Mouse (Mus musculus) embryonic facial prominence, embryonic 12.5 days (tissue): ENCODE data around the gene Eipr1. TPM values are rescaled to one million over a fixed set of nuclear protein-coding genes. Genes with fewer than 3 reads are reported as not detected.
A peak's percentile ranks its signal among the peaks of the same experiment; 100 is the strongest.

Source experiments
- ATAC-seq: fragments of 200-750 bp; cut with Nextera tagmentation; 2 replicates; pipeline ENCODE4 v1.8.0; 2017; ENCODE audit not compliant: insufficient number of reproducible peaks, insufficient read depth, low FRiP score, low TSS enrichment
- H3K27ac ChIP-seq: fragments of 300-500 bp; sonication (generic); 2 replicates; pipeline ENCODE4 v1.5.1; 2016; ENCODE audit warnings: mild to moderate bottlenecking
- H3K27me3 ChIP-seq: fragments of 300-500 bp; sonication (generic); 2 replicates; pipeline ENCODE4 v1.6.1; 2016; ENCODE audit warnings: mild to moderate bottlenecking, moderate library complexity
- H3K36me3 ChIP-seq: fragments of 300-500 bp; sonication (generic); 2 replicates; pipeline ENCODE4 v1.6.1; 2016; ENCODE audit warnings: mild to moderate bottlenecking
- H3K4me1 ChIP-seq: fragments of 300-500 bp; sonication (generic); 2 replicates; pipeline ENCODE4 v1.6.1; 2016
- H3K4me2 ChIP-seq: fragments of 300-500 bp; sonication (generic); replicated peaks from 2 replicates; pipeline ENCODE4 v1.6.1; 2016; ENCODE audit warnings: mild to moderate bottlenecking, moderate library complexity
- H3K4me3 ChIP-seq: fragments of 300-500 bp; sonication (generic); 2 replicates; pipeline ENCODE4 v1.5.1; 2016; ENCODE audit warnings: mild to moderate bottlenecking
- H3K9ac ChIP-seq: fragments of 300-500 bp; sonication (generic); 2 replicates; pipeline ENCODE4 v1.6.1; 2016; ENCODE audit warnings: mild to moderate bottlenecking, moderate library complexity
- H3K9me3 ChIP-seq: fragments of 300-500 bp; sonication (generic); 2 replicates; pipeline ENCODE4 v1.6.1; 2016; ENCODE audit warnings: mild to moderate bottlenecking, moderate library complexity
- WGBS: fragments of 180-500 bp; shearing (Covaris S2); methylation state at CpG from one replicate; pipeline ENCODE4 v1.1.7; 2016; 5-methylcytosine and 5-hydroxymethylcytosine counted together
- polyA plus RNA-seq: library from polyadenylated mRNA; unstranded; fragments of >200 nt; fragmentation: Nextera tagmentation; extraction: Ambion mirVana; gene quantifications from 2 replicates; pipeline ENCODE4 v1.2.1, GENCODE M21; 2016

The Eipr1 gene
- polyA plus RNA-seq, 1 experiment from 2014 or later, result 31.1 TPM

DNA sequence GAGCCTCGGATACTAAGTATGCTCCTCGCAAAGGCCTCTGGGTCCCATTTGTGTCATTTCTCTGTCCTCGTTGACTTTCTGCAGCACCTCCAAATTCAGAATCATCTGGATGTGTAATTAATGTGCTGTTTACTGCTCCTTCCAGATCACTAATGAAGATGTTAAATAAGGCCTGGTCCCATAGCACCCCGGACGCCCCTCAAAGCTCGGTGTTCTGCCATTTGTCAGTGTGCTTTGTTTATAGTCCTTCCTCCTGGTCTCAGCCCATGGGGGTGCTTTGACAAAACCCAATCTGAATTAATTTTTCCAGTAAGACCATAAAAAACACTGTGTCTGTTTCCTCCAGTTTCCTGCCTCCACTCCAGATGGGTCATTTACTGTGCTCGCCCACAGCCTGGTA is 28.6 kb downstream of the Eipr1 start:
- H3K9me3 ChIP-seq, result no peaks in the 10 kb centered on the region
- 84% methylated on average over 7 of the region's 7 CpGs for WGBS
- H3K4me3 ChIP-seq, result no peak overlapping the region
- no peak overlapping the region for H3K27ac ChIP-seq
- peaks cover 8% of the 10 kb centered on the region for H3K4me1 ChIP-seq
- no peak for ATAC-seq
- no peak overlapping the region for H3K4me2 ChIP-seq
- no peaks in the 10 kb centered on the region for H3K27me3 ChIP-seq
- H3K9ac ChIP-seq, result no peak overlapping the region
- H3K36me3 ChIP-seq, result no peaks in the 10 kb centered on the region

GRCm38 (mm10) chr12:28782637-28783036 is 31.0 kb downstream of the Eipr1 start:
- no peaks in the 10 kb centered on the region for H3K27me3 ChIP-seq
- H3K36me3 ChIP-seq, result no peaks in the 10 kb centered on the region
- H3K9ac ChIP-seq, result no peak overlapping the region
- no peak overlapping the region for H3K4me2 ChIP-seq
- H3K4me3 ChIP-seq, result no peak overlapping the region
- no peak overlapping the region for H3K27ac ChIP-seq
- peaks cover 13% of the 10 kb centered on the region for H3K4me1 ChIP-seq
- 91% methylated on average over 3 of the region's 3 CpGs for WGBS
- no peak for ATAC-seq
- H3K9me3 ChIP-seq, result no peaks in the 10 kb centered on the region

DNA sequence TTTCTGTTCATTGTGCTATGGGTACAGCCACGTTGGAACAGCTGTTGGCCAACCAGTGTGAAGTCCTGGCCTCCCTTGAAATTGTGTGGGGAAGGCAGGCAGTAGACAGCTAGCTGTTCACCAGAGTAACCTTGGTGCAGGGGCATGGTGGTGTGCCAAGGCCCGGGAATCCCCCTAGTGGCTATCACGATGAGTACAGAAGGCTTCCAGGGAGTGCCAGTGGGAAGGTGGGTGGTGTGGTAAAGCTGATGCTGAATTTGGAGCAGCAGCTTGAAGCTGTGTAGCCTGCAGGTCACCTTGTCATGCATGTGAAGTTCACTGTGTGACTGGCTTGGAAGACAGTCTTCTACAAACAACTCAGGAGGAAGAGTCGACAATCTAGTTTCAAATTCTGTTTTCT is 32.8 kb downstream of the Eipr1 start:
- no peak overlapping the region for H3K4me3 ChIP-seq
- H3K9me3 ChIP-seq, result no peaks in the 10 kb centered on the region
- H3K4me2 ChIP-seq, result no peak overlapping the region
- peaks cover 13% of the 10 kb centered on the region for H3K4me1 ChIP-seq
- H3K27ac ChIP-seq, result no peak overlapping the region
- no peaks in the 10 kb centered on the region for H3K27me3 ChIP-seq
- no peak for ATAC-seq
- WGBS, result 31% methylated on average over 4 of the region's 4 CpGs
- H3K9ac ChIP-seq, result no peak overlapping the region
- no peaks in the 10 kb centered on the region for H3K36me3 ChIP-seq

- no peak overlapping the region for H3K9ac ChIP-seq
- no peaks in the 10 kb centered on the region for H3K27me3 ChIP-seq
- no peak overlapping the region for H3K4me3 ChIP-seq
- no peaks in the 10 kb centered on the region for H3K36me3 ChIP-seq
- H3K4me1 ChIP-seq, result peaks cover 13% of the 10 kb centered on the region
- H3K27ac ChIP-seq, result no peak overlapping the region; the same call in 1 of the 2 replicates
- no peaks in the 10 kb centered on the region for H3K9me3 ChIP-seq
- H3K4me2 ChIP-seq, result no peak overlapping the region
- peak; percentile 75 for ATAC-seq
- WGBS, result 38% methylated on average over 8 of the region's 8 CpGs
Observed at GRCm38 (mm10) chr12:28784864-28785263, 33.3 kb downstream of the Eipr1 start.

GRCm38 (mm10) chr12:28785299-28785698 is 33.7 kb downstream of the Eipr1 start:
- no peak overlapping the region for H3K27ac ChIP-seq
- H3K4me3 ChIP-seq, result no peak overlapping the region
- H3K4me2 ChIP-seq, result no peak overlapping the region
- H3K9ac ChIP-seq, result no peak overlapping the region
- H3K4me1 ChIP-seq, result peaks cover 16% of the 10 kb centered on the region
- ATAC-seq, result peak; percentile 50; the same call in 1 of the 2 replicates
- no peaks in the 10 kb centered on the region for H3K9me3 ChIP-seq
- WGBS, result 0% methylated on average over 1 of the region's 1 CpGs
- no peaks in the 10 kb centered on the region for H3K27me3 ChIP-seq
- no peaks in the 10 kb centered on the region for H3K36me3 ChIP-seq

- 93% methylated on average over 6 of the region's 6 CpGs for WGBS
- H3K4me1 ChIP-seq, result peaks cover 20% of the 10 kb centered on the region
- H3K9me3 ChIP-seq, result no peaks in the 10 kb centered on the region
- no peaks in the 10 kb centered on the region for H3K36me3 ChIP-seq
- no peak overlapping the region for H3K4me3 ChIP-seq
- H3K27ac ChIP-seq, result no peak overlapping the region
- no peak overlapping the region for H3K9ac ChIP-seq
- no peaks in the 10 kb centered on the region for H3K27me3 ChIP-seq
- H3K4me2 ChIP-seq, result no peak overlapping the region
- ATAC-seq, result no peak
Observed at GRCm38 (mm10) chr12:28786310-28786709, 34.7 kb downstream of the Eipr1 start.

DNA sequence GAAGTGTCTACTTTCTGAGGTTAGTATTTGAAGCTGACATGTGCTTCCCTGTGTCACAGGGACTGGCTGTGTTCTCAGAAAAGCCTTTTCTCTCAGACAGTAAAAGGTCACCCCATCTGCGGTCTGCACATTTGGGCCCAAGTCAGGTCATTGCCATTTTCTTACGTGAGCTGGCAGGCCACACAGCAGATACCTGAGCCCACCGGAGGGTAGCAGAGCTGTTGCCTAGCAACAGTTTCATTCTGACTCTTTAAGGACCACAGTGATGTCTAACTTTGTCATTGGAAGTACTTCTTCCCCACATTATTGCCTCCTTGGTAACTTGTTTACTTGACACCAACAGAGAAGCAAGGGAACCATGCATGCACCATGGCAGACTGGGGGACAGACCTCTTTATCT is 41.0 kb downstream of the Eipr1 start:
- H3K9me3 ChIP-seq, result no peaks in the 10 kb centered on the region
- no peak overlapping the region for H3K27ac ChIP-seq
- H3K4me3 ChIP-seq, result no peak overlapping the region
- no peak overlapping the region for H3K9ac ChIP-seq
- no peaks in the 10 kb centered on the region for H3K27me3 ChIP-seq
- no peak for ATAC-seq
- H3K36me3 ChIP-seq, result no peaks in the 10 kb centered on the region
- WGBS, result 74% methylated on average over 3 of the region's 3 CpGs
- H3K4me2 ChIP-seq, result no peak overlapping the region
- H3K4me1 ChIP-seq, result peaks cover 8% of the 10 kb centered on the region; the same call in 1 of the 2 replicates

DNA sequence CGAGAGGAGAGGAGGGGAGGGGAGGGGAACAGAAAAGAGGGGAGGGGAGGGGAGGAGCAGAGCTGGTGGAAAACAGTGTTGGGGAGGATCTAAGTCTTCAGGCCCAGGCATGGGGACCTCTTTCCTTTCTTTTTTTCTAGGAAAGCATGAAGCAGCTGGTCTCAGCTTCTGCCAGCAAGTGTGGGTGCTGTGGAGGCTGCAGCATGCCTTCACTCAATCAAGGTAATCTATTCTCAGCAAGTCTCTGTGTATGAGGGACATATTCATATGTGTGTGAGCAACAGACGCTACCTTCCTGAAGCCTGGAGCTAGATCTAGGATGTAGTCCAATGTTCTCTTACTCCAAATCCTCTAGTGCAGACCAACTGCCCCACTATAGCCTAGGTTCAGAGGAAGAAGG is 42.1 kb downstream of the Eipr1 start:
- no peak overlapping the region for H3K27ac ChIP-seq
- ATAC-seq, result no peak
- H3K4me1 ChIP-seq, result peaks cover 8% of the 10 kb centered on the region; the same call in 1 of the 2 replicates
- no peak overlapping the region for H3K4me2 ChIP-seq
- no peaks in the 10 kb centered on the region for H3K9me3 ChIP-seq
- no peak overlapping the region for H3K4me3 ChIP-seq
- H3K27me3 ChIP-seq, result no peaks in the 10 kb centered on the region
- no peaks in the 10 kb centered on the region for H3K36me3 ChIP-seq
- WGBS, result 66% methylated on average over 2 of the region's 2 CpGs
- H3K9ac ChIP-seq, result no peak overlapping the region

DNA sequence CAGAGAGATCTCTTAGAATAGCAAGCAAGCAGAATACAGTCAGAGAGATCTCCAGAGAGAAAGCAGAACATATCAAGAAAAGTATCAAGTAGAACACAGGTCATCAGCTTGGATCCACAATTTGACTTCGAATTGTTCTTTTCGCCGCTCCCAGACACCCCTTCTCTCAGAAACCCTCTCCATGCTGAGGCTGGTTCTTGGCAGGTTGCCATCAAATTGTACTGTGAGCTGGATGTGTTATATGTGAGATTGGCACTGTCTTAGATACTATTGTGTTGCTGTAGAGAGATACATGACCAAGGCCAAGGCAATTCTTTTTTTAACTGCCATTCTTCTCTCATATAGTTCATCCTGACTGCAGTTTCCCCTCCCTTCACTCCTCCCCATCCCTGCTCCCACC is 43.4 kb downstream of the Eipr1 start:
- Histone ChIP-seq H3K9me3 (no peaks in the 10 kb centered on the region), H3K9ac (no peak overlapping the region), H3K4me3 (no peak overlapping the region), H3K27ac (no peak overlapping the region), H3K36me3 (no peaks in the 10 kb centered on the region), H3K4me1 (peaks cover 12% of the 10 kb centered on the region), H3K27me3 (no peaks in the 10 kb centered on the region), H3K4me2 (no peak overlapping the region)
- ATAC-seq, result no peak
- WGBS, result 84% methylated on average over 3 of the region's 3 CpGs

- Histone ChIP-seq H3K27me3 (no peaks in the 10 kb centered on the region), H3K9ac (no peak overlapping the region), H3K4me1 (peaks cover 13% of the 10 kb centered on the region), H3K9me3 (no peaks in the 10 kb centered on the region), H3K4me3 (no peak overlapping the region), H3K4me2 (no peak overlapping the region), H3K36me3 (no peaks in the 10 kb centered on the region), H3K27ac (no peak overlapping the region)
- no peak for ATAC-seq
Observed at GRCm38 (mm10) chr12:28796881-28797420, 45.3 kb downstream of the Eipr1 start.

- H3K27ac ChIP-seq, result peak overlapping the region; percentile 0; the same call in 1 of the 2 replicates
Observed at GRCm38 (mm10) chr12:28799798-28800411, 48.3 kb downstream of the Eipr1 start.

GRCm38 (mm10) chr12:28800423-28800822 is 48.8 kb downstream of the Eipr1 start:
- Histone ChIP-seq H3K9me3 (no peaks in the 10 kb centered on the region), H3K27ac (no peak overlapping the region; the same call in 1 of the 2 replicates), H3K4me2 (no peak overlapping the region), H3K4me1 (peaks cover 17% of the 10 kb centered on the region), H3K27me3 (no peaks in the 10 kb centered on the region), H3K36me3 (no peaks in the 10 kb centered on the region), H3K4me3 (no peak overlapping the region), H3K9ac (no peak overlapping the region)
- 28% methylated on average over 4 of the region's 4 CpGs for WGBS
- ATAC-seq, result no peak

More at GRCm38 (mm10) chr12:28799798-28800411, 48.3 kb downstream of the Eipr1 start:
- ATAC-seq, result no peak
- 33% methylated on average over 11 of the region's 11 CpGs for WGBS
- Histone ChIP-seq H3K4me3 (no peak overlapping the region), H3K9me3 (no peaks in the 10 kb centered on the region), H3K4me1 (peaks cover 14% of the 10 kb centered on the region), H3K27me3 (no peaks in the 10 kb centered on the region), H3K36me3 (no peaks in the 10 kb centered on the region), H3K9ac (no peak overlapping the region), H3K4me2 (no peak overlapping the region)
